Mouse (Mus musculus) frontal cortex, postnatal 14 days (tissue): ENCODE results near the gene Tenm4.

Experiments used
- DNase-seq, 2 experiments: peaks; one replicate each; pipeline ENCODE4 v3.0.0; 2022; ENCODE audit warnings: low spot score in 2 of 2

Tenm4 gene

DNA sequence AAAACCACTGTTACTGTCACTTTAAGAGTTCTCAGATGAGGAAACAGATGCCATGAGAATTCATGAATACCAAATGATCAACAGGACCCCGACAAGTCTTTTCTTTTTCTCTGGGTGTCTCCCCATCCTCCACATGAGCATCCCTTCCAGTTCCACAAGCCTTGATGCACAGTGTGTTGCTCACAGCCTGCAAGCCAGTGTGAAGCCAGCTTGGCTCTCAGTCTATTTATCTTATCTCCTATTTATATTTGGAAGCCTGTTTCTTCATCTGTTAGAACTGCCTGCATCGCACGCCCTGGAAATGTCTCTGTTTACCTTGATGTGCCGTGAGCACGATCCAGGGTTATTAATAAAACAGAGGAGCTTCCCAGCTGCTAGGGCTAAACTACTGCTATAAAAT lies 169.8 kb downstream of the Tenm4 start:
- DNase-seq = peak; percentile 8 to 21

DNA sequence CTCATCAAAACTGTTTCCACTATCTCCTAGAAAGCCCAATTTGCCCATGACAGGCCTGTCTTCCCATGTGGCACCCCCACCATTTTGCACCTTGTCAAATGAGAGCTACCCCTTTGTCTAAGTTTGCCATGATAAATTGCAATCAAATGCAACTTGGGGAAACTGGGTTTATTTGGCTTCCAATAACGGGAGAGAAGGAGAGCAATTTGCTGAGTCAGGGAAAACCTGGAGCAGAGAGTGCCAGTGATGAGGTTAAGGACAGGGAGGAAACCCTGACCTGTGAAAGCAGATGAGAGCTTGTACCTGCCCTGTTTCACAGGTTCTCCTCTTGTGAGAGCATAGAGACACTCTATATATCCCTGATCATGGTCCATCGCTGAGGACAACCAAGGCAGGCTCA lies 170.4 kb downstream of the Tenm4 start:
- no peak for DNase-seq

DNA sequence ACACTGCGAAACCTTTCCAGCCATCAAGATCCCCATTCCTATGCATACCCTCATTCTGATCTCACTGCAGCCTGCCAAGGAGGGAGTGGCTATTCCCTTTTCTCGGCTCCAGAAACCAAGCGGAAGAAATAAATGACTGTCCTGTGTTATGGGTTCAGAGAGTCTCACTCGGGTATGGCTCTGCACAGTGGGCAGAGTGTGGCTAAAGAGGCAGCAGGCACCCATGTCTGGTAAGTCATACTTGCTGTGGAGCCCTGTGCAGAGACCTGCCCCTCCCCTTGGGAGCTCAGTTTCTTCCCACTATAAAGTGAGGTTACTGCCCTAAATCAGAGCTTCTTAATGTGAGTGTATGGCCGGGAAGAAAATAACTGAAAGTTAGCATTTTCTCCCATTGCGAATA lies 171.9 kb downstream of the Tenm4 start:
- DNase-seq = no peak

DNA sequence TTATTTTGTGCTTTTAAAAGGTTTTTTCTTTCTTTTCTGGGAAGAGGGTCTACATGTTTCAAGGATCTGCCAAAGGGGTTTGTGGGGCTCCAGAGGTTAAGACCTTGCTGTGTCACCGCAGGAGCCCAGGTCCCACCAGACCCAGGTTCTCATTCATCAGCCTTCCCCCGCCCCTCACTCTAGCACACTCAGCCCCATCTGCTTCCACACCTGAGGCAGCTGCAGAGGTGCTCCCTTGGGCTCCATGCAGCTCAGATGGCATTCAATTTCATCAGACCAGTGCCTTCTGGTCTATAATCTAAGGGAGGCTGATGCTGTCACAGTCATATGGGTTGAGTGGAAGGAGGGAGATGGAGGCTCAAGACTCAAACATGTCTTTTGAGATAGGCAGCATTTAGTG lies 172.6 kb downstream of the Tenm4 start:
- no peak for DNase-seq

DNA sequence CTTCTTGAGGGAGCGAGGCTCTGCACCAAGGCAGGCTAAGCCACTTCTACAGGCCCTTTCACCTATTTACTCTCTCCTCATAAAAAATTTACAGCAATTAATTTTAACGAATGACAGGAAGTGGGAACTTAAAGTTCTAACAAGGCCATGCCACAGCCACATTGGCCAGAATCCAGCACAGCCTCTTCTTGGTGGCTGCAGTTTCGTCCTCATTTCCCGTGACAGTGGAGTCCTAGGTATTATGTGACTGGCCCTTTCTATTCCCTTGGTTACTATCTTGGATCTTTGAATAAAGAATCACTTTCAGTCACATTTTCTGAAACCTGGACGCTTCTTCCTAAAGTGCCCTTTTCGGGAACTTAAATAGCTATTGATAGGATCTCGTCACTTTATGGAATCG lies 181.6 kb downstream of the Tenm4 start:
- no peak for DNase-seq

DNA sequence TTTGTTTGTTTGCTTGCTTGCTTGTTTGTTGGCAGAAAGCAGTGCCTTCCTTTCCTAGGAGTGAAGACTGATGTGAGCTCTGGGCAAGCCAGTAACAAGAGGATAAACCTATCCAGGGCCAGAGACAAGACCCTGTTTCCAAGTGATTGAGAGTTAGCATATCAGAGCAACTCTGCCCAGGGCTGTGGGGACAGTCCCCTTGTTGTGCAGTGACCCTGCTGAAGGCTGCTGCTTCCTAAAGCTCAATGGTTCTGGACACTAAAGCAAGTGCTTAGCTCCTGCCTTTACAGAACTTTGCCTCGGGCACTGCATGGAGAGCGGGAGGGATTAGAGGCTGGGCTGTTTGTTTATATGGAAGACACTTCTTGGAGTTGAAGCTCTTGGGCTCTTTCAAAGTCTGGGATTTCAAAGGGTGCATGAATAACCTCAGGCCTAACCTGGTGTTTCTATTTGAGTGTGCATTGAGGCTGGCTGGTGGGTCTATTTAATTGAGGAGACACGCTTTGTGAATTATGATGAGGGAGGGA lies 185.3 kb downstream of the Tenm4 start:
- no peak for DNase-seq

DNA sequence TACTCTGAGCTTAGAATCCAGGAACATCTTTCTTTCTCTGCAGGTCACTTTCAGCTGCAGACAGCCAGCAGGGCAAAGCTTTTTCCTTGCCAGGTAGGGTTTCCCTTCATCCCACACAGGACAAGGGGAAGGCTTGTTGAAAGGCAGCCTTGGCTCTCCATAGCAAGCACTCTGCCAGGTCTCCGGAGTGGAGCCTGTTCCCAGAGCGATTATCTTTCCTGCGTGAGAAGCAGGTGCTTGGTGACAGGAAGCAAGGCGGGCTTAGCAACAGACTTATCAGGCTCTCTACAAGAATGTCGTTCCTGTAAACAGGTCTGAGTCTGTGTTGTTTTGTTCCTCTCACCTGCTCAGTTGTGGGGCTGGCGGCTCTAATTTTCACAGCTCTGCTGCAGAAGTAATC lies 186.5 kb downstream of the Tenm4 start:
- DNase-seq = no peak

DNA sequence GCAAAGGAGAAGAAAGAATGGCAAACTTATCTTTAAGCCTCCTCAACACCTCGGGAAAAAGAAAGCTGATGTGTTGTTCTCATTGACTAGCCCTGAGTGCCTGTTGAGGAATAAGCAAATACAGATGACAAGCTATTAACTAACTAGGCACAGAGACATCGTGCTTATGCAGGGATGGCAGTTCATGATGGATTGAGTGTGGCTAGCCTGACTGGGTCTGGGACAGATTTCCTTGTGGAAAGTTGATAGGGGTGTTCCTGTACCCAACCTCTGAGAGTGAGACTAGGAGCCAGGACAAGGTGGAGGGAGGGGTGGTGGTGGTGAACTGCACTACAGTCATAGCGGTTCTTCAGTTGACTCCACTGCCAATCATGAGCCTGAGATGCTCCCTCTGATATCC lies 192.3 kb downstream of the Tenm4 start:
- no peak for DNase-seq

DNA sequence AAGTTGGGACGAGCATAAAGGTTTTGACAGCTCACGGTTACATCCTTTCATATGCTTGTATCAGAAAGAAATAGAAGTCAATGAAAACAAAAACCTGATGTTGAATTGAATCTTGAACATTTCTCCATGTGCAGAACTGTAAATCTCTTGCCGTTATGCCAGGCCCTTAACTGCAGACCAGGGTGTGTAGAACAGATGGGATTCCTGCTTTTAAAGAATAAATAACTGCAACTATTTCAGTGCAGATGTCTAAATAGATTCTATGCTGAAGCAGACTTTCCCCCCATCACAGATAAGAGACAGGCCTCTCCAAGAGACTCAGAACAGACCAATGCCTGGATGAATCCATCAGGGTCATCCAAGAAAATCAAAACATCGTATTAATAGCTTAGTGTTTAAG lies 198.9 kb downstream of the Tenm4 start:
- DNase-seq = no peak

DNA sequence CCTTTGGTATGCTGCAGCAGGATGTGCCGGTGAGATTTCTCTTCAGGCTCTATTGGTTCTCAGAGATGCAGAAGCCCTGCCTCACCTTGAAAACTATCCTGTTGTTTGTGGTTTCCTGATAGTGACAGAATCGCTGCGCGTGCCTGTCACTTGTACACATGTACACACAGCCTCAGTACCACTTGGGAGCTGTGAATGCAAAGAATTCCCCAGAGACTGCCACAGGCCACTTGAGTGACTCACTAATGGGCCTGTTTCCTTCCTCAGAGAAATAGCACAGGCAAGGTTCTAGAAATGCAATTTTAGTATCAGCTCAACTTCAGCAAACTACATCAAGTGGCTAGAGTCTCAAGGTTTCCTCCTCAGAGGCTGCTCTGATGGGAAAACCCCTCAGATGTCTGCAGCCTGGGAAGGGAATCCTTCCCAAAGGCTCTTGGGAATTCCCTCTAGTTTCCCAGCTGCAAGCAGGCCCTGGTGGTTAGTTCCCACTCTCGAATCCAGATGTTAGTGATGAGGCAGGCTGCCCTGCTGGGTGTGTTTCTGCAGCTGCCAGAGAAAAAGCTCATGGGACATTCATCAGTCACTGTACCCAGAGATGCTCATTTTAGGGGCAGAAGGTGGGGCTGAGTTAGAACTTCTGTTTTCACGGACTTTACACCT lies 203.1 kb downstream of the Tenm4 start:
- no peak for DNase-seq

DNA sequence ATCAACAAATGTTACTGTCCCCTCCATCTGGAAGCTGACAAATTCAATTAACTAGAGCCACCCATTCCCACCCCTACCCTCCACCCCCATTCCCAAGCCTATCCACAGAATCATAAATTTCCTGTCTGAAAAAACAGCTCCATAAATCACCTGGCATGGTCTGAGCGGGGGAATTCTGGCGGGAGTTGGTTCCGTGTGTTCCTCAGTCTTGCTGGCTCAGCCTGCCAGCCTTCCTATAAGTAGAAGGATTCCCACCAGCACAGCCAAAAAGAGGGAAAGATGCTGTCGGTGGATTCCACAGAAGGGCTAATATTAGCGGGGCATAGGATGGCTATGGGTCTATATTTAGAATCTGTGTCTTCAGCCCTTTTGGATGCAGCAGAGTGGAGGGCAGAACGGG lies 204.5 kb downstream of the Tenm4 start:
- DNase-seq = no peak

DNA sequence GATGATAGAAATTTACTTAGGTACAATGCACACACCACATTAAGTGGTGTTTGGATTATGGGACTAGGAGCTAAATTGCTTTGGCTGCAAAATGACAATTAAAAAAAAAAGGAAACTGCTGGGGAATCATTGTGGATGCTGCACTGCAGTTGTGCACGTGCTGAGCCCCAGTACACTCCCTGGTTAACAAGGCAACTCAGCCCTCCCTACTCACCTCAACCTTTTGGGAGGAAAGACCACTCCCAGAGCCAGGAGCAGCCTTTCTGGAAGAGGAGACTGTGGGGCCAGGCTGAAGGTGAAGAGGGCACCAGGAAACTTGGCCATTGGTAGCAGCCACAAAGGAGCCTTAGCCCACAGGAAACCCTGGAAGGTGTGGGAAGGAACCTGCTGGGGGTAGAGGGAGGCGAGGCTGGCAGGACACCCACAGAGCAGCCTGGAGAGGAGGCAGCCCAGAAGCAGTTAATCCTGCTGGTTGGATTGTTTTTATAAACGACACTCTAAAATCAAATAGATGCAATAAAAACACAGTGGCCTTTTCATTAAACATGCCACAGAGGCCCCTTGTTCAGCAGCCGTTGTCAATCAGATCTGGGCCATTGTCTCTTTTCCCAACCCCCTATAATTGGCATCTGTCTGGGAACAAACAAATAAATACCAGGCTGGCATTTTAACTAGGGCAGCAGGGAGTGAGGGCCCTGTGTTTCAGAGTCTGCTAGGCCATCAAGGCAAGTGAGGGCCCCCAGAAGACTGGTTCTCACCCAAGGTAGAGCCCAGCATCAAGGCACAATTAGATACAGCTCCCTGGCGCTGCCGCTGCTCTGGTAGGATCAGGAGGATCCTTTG lies 212.9 kb downstream of the Tenm4 start:
- DNase-seq = no peak

DNA sequence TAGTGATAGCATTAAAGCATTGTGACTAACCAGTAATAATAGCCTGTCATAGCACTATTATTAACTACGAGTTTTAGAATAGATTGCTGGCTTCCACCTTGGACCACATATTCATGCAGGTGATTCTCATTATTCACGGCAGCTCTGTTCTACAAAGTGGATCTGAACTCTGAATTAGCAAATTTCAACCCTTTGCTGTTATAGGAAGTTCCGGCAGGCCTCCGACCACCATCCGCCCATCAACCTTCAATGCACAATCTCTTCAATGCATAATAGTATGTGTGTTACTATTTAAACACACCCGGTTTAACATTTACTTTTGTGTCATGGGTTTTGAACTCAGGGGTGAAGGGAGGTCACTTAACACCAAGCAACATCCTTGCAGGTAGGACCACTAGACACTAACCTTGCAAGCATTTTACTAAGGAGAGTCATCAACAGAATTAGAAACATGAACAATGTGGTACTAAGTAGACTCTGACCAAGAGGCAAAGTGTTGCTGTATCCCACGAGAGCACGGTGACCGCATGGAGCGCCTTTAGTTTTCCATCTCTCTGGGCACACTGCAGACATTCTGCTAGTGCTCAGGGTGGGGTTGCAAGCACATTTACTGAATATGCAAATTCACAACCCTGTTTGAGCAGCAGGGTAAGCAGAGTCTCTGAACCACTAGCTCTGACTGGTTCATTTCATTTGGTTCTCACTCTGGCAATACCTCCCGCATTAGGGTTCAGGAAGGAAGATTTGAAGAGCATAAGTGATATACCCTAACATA lies 213.9 kb downstream of the Tenm4 start:
- DNase-seq = no peak

DNA sequence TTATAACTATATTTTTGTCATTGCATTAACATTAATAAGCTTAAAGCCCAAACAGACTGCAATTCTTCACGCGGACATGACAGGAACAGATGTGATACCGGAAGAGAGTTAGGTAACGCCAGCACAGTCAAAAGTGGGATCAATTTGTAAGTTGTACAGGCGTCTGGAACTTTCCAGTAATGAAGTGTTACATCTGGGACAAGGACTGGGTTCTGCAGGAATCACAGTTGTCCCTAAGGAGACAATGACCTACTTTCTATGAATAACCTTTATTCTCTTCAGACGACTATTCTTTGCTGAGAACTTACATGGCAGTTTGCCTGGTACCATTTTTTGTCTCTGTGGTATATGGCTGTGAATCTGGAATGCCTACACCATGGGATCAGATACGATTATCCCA lies 214.8 kb downstream of the Tenm4 start:
- DNase-seq = no peak

DNA sequence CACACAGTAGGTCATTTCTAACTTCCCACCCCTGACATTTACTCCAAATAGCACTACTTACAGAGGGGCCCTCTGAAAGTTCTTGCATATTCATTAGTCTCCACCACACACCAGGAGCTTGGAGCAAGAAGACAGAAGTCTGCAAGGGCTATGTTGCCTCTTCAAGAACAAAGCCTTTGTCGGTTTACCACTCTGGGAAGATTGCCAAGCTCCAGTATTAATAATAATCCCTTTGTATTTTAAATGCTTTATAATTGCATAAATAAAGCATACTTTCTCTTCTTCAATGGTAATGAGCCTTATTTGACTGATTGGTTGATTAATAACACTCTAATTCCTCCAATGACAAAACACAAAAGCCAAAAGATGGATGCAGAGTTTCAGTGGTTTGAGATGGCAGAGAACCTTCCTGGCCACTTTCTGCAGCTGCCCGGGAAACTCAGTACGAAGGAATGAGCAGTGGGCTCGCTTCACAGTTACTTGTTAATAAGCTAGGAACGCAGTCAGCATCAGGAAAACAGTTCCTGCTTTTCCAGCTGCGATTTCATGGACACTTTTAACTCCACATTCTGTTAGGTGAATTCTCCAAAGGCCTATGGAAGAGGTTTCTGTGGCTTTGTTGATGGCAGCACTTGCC lies 219.1 kb downstream of the Tenm4 start:
- no peak for DNase-seq

DNA sequence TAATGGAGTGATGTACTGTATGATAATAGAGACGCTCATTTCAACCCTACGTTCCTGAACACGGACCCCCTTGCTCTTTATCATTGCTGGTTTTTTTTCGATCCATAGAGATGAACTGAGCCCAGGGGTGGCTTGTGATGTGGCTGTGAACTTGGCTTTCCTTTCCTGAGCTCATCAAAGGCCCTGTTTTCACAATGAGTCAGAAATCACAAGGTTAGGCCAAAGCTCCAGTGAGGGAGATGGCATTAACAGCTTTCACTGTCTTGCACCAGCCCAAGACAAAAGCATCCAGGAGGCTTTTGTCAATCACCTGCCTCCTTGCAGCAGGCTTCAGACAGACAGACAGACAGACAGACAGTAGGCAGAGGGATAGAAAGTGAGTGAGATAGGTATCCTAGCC lies 219.8 kb downstream of the Tenm4 start:
- DNase-seq = no peak

DNA sequence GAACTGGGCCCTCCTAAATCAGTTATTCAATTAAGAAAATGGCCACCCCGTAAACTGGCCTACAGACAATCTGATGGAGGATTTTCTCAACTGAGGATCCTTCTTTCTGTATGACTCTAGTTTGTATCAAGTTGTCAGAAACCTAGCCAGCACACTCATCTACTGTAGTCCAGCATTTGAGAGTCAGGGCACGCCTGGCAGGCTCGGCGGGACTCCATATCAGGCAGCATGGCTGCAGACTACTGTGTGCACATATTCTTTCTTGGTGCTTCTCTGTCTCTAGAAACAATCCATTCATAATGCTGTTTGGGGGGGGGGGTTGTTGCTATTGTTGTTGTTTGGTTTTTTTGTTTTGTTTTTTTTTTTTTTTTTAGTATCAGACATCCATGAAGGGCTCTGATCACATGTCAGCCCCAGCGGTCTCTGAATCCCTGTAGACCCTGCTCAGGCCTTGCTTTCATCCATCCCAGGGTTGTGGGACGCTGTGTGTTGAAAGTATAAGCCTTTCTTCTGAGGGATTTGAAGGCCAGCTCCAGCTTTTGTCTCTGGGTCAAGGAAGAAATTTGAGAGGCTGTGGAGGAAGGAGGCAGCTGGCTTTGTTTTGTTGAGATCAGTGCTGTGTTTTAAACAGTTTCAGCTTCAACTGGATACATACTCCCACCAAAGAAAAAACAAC lies 220.9 kb downstream of the Tenm4 start:
- no peak for DNase-seq

DNA sequence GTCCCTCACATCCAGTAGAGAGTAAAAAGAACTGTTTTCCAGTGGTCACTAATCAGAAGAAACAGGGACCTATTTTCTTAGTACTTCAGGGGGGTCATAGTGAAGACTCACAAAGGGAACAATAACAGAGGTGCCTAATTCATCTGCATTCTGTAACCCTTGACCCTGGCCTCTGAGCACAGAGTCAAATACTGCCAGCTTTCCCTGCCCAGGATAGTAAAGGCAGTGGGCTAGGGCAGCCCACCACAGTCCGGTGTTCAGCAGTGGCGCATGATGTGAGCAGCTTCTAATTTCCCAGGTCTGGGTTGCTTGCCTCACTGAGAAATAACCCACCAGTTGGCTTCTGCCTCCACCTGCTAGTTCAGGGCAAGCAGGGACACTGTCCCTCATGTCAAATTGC lies 221.6 kb downstream of the Tenm4 start:
- DNase-seq = no peak

DNA sequence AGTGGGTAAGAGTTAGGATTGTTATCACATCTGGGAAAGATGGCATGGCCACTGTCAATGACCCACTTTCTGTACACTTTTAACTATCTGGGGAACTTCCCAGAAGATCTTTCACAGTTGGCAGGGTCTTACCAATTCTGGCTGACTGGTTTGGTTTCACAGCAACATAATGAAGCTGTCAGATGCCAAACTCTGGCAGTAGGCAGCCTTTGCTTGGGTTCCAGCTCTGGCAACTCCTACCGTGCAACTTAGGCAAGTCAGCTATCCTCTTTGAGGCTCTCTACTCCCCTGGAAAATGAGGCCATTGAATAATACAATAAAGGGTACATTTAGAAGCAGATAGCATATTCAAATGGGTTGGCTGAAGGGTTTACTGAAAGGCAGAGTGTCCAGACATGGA lies 226.9 kb downstream of the Tenm4 start:
- no peak for DNase-seq

DNA sequence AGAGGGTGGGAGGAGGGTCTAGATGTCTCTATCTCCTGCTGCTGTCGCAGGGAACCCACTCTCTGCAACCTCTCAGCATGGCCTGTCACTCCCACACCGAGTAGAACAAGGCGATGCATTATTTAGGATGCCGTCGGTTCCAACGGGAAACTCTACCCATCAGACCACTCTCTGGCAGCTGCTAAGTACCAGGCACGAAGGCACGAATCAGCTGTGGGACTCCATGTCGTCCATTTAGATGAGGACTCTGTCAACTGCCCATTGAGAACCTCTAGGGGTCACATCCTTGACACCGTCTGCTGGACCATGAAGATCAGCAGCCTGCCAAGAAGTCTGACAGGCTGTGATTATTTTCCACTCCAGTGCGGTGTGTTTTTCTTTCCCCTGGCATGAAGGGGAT lies 229.4 kb downstream of the Tenm4 start:
- DNase-seq = peak in 1 of 2 experiments; percentile 53

DNA sequence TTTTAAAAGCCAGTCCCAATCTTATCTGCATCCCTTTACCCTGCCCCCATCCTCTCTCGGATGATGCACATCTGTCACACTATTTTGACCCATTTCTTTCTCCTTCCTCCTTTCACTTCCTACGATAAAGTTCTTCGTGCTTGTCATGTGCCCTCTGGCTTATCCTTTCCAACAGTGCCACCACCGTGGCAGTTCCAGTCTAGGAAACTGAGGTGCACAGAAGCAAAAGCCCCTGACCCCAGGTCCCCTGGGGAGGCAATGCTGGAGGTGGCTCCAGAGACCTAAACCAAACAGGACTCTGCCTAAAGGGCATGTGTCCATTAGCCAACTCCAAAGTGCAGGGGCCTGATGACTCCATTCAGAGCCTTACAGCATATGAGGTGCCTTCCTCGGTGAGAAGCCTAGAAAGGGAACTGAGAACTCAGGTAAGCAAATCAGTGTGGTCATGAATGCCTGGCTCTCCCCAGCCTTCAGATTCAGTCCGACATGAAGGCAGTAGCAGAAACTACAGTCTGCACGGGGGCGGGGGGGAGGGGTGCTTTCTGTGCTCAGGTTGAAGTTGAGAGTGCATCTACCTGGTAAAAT lies 235.7 kb downstream of the Tenm4 start:
- no peak for DNase-seq
